Mouse (Mus musculus) liver, embryonic 11.5 days (tissue): ENCODE data around the gene Zswim5. TPM values are rescaled to one million over a fixed set of nuclear protein-coding genes. Genes with fewer than 3 reads are reported as not detected.

ENCODE experiments used
- ATAC-seq: fragments of 200-750 bp; cut with Nextera tagmentation; replicated peaks from 2 replicates; pipeline ENCODE4 v1.8.0; 2017; ENCODE audit warnings: moderate number of reproducible peaks, mild to moderate bottlenecking, moderate TSS enrichment, moderate library complexity; ENCODE audit not compliant: low FRiP score
- DNase-seq: peaks from one replicate; pipeline ENCODE4 v3.0.0-alpha.2; 2017; ENCODE audit warnings: low spot score
- H3K27ac ChIP-seq: fragments of 300-500 bp; sonication (generic); 2 replicates; pipeline ENCODE4 v1.5.1; 2014; ENCODE audit warnings: mild to moderate bottlenecking, low read depth, low read length, control low read depth
- H3K27me3 ChIP-seq: fragments of 300-500 bp; sonication (generic); replicated peaks from 2 replicates; pipeline ENCODE4 v1.6.1; 2014; ENCODE audit warnings: low read length, mixed read lengths; ENCODE audit not compliant: control insufficient read depth, insufficient read depth
- H3K36me3 ChIP-seq: fragments of 300-500 bp; sonication (generic); 2 replicates; pipeline ENCODE4 v1.6.1; 2014; ENCODE audit warnings: mild to moderate bottlenecking, low read length, moderate library complexity, mixed read lengths; ENCODE audit not compliant: control insufficient read depth, insufficient read depth
- H3K4me1 ChIP-seq: fragments of 300-500 bp; sonication (generic); replicated peaks from 2 replicates; pipeline ENCODE4 v1.6.1; 2014; ENCODE audit warnings: low read length, mixed read lengths; ENCODE audit not compliant: control insufficient read depth, insufficient read depth
- H3K4me2 ChIP-seq: fragments of 300-500 bp; sonication (generic); 2 replicates; pipeline ENCODE4 v1.6.1; 2014; ENCODE audit warnings: mild to moderate bottlenecking, control low read depth, moderate library complexity
- H3K4me3 ChIP-seq: fragments of 300-500 bp; sonication (generic); 2 replicates; pipeline ENCODE4 v1.5.1; 2014; ENCODE audit warnings: low read depth, low read length, control low read depth
- H3K9ac ChIP-seq: fragments of 300-500 bp; sonication (generic); 2 replicates; pipeline ENCODE4 v1.6.1; 2014; ENCODE audit warnings: low read depth, low read length, control low read depth
- H3K9me3 ChIP-seq: fragments of 300-500 bp; sonication (generic); 2 replicates; pipeline ENCODE4 v1.6.1; 2016; ENCODE audit warnings: low read length, inconsistent platforms, mixed read lengths; ENCODE audit not compliant: control insufficient read depth
- WGBS: fragments of 180-500 bp; shearing (Covaris S2); extraction: QIAGEN DNeasy Blood & Tissue Kit; methylation state at CpG from one replicate; pipeline ENCODE4 v1.1.7; 2014; 5-methylcytosine and 5-hydroxymethylcytosine counted together
- polyA plus RNA-seq: library from polyadenylated mRNA; unstranded; fragments of >200 nt; fragmentation: Nextera tagmentation; extraction: Ambion mirVana; gene quantifications from 2 replicates; pipeline ENCODE4 v1.2.1, GENCODE M21; 2014

The Zswim5 gene
- polyA plus RNA-seq, 1 experiment from 2014 or later = 0.29 TPM

- DNase-seq = no peak
- Histone ChIP-seq H3K27me3 (no peaks in the 10 kb centered on the region), H3K4me1 (no peaks in the 10 kb centered on the region), H3K4me3 (no peak overlapping the region), H3K27ac (no peak overlapping the region), H3K4me2 (no peak overlapping the region), H3K9ac (no peak overlapping the region), H3K9me3 (no peaks in the 10 kb centered on the region), H3K36me3 (no peaks in the 10 kb centered on the region)
- no peak for ATAC-seq
- 66% methylated on average over 2 of the region's 2 CpGs for WGBS
Measured at GRCm38 (mm10) chr4:116942695-116943094, 65.5 kb downstream of the Zswim5 start.

GRCm38 (mm10) chr4:116944055-116944454, 66.9 kb downstream of the Zswim5 start:
- H3K4me2 ChIP-seq = no peak overlapping the region
- H3K9me3 ChIP-seq = no peaks in the 10 kb centered on the region
- no peak for ATAC-seq
- H3K27me3 ChIP-seq = no peaks in the 10 kb centered on the region
- no peaks in the 10 kb centered on the region for H3K4me1 ChIP-seq
- 72% methylated on average over 5 of the region's 5 CpGs for WGBS
- H3K36me3 ChIP-seq = no peaks in the 10 kb centered on the region
- H3K9ac ChIP-seq = no peak overlapping the region
- DNase-seq = no peak
- H3K4me3 ChIP-seq = no peak overlapping the region
- no peak overlapping the region for H3K27ac ChIP-seq

- ATAC-seq (no peak), DNase-seq (no peak)
- WGBS = 25% methylated on average over 1 of the region's 1 CpGs
- H3K4me1 ChIP-seq = no peaks in the 10 kb centered on the region
- H3K27me3 ChIP-seq = no peaks in the 10 kb centered on the region
- no peaks in the 10 kb centered on the region for H3K9me3 ChIP-seq
- no peak overlapping the region for H3K4me3 ChIP-seq
- no peaks in the 10 kb centered on the region for H3K36me3 ChIP-seq
- H3K27ac ChIP-seq = no peak overlapping the region
- H3K4me2 ChIP-seq = no peak overlapping the region
- H3K9ac ChIP-seq = no peak overlapping the region
Measured at GRCm38 (mm10) chr4:116951642-116952041, 74.5 kb downstream of the Zswim5 start.

- Histone ChIP-seq H3K27me3 (no peaks in the 10 kb centered on the region), H3K9ac (no peak overlapping the region), H3K4me1 (no peaks in the 10 kb centered on the region), H3K27ac (no peak overlapping the region), H3K9me3 (no peaks in the 10 kb centered on the region), H3K4me3 (no peak overlapping the region), H3K4me2 (no peak overlapping the region), H3K36me3 (no peaks in the 10 kb centered on the region)
- DNase-seq (no peak), ATAC-seq (no peak)
- WGBS = 87% methylated on average over 7 of the region's 7 CpGs
Measured at GRCm38 (mm10) chr4:116954951-116955350, 77.8 kb downstream of the Zswim5 start.

GRCm38 (mm10) chr4:116976503-116976902, 99.3 kb downstream of the Zswim5 start:
- H3K9ac ChIP-seq = no peak overlapping the region
- no peaks in the 10 kb centered on the region for H3K4me1 ChIP-seq
- no peak overlapping the region for H3K4me3 ChIP-seq
- H3K36me3 ChIP-seq = no peaks in the 10 kb centered on the region
- no peak overlapping the region for H3K4me2 ChIP-seq
- ATAC-seq (no peak), DNase-seq (no peak)
- WGBS = 54% methylated on average over 2 of the region's 2 CpGs
- H3K27ac ChIP-seq = no peak overlapping the region
- no peaks in the 10 kb centered on the region for H3K27me3 ChIP-seq
- H3K9me3 ChIP-seq = no peaks in the 10 kb centered on the region

GRCm38 (mm10) chr4:116985681-116986080, 108.5 kb downstream of the Zswim5 start:
- Histone ChIP-seq H3K4me3 (no peak overlapping the region), H3K9ac (no peak overlapping the region), H3K9me3 (no peaks in the 10 kb centered on the region), H3K4me1 (no peaks in the 10 kb centered on the region), H3K27ac (no peak overlapping the region), H3K4me2 (no peak overlapping the region), H3K36me3 (peaks cover 7% of the 10 kb centered on the region; the same call in 1 of the 2 replicates), H3K27me3 (no peaks in the 10 kb centered on the region)
- DNase-seq = no peak
- WGBS = 88% methylated on average over 7 of the region's 7 CpGs
- ATAC-seq = no peak

- Histone ChIP-seq H3K4me2 (no peak overlapping the region), H3K4me1 (no peaks in the 10 kb centered on the region), H3K4me3 (no peak overlapping the region), H3K9me3 (no peaks in the 10 kb centered on the region), H3K27ac (no peak overlapping the region), H3K9ac (no peak overlapping the region), H3K36me3 (peaks cover 7% of the 10 kb centered on the region; the same call in 1 of the 2 replicates), H3K27me3 (no peaks in the 10 kb centered on the region)
- 62% methylated on average over 17 of the region's 17 CpGs for WGBS
- DNase-seq (no peak), ATAC-seq (peak; percentile 69)
Measured at GRCm38 (mm10) chr4:116986400-116987121, 109.4 kb downstream of the Zswim5 start.

GRCm38 (mm10) chr4:116987122-116987456, 109.9 kb downstream of the Zswim5 start:
- 70% methylated on average over 5 of the region's 5 CpGs for WGBS

GRCm38 (mm10) chr4:116989731-116990130, 112.6 kb downstream of the Zswim5 start:
- Histone ChIP-seq H3K9ac (no peak overlapping the region), H3K9me3 (no peaks in the 10 kb centered on the region), H3K4me3 (no peak overlapping the region), H3K36me3 (peaks cover 7% of the 10 kb centered on the region; the same call in 1 of the 2 replicates), H3K27ac (no peak overlapping the region), H3K4me2 (no peak overlapping the region), H3K27me3 (no peaks in the 10 kb centered on the region), H3K4me1 (peaks cover 14% of the 10 kb centered on the region)
- 82% methylated on average over 6 of the region's 6 CpGs for WGBS
- ATAC-seq (no peak), DNase-seq (no peak)

More at GRCm38 (mm10) chr4:116987122-116987456, 109.9 kb downstream of the Zswim5 start:
- Histone ChIP-seq H3K9me3 (no peaks in the 10 kb centered on the region), H3K4me3 (no peak overlapping the region), H3K27me3 (no peaks in the 10 kb centered on the region), H3K9ac (no peak overlapping the region), H3K36me3 (peaks cover 7% of the 10 kb centered on the region; the same call in 1 of the 2 replicates), H3K27ac (no peak overlapping the region), H3K4me1 (no peaks in the 10 kb centered on the region), H3K4me2 (no peak overlapping the region)
- ATAC-seq (no peak), DNase-seq (no peak)
